Mouse (Mus musculus) left cerebral cortex, adult 11 months (tissue): ENCODE measurements around the gene Higd2a.

Experiments used
- DNase-seq: peaks from one replicate; pipeline ENCODE4 v3.0.0; 2022; ENCODE audit warnings: low spot score

The Higd2a gene

DNA sequence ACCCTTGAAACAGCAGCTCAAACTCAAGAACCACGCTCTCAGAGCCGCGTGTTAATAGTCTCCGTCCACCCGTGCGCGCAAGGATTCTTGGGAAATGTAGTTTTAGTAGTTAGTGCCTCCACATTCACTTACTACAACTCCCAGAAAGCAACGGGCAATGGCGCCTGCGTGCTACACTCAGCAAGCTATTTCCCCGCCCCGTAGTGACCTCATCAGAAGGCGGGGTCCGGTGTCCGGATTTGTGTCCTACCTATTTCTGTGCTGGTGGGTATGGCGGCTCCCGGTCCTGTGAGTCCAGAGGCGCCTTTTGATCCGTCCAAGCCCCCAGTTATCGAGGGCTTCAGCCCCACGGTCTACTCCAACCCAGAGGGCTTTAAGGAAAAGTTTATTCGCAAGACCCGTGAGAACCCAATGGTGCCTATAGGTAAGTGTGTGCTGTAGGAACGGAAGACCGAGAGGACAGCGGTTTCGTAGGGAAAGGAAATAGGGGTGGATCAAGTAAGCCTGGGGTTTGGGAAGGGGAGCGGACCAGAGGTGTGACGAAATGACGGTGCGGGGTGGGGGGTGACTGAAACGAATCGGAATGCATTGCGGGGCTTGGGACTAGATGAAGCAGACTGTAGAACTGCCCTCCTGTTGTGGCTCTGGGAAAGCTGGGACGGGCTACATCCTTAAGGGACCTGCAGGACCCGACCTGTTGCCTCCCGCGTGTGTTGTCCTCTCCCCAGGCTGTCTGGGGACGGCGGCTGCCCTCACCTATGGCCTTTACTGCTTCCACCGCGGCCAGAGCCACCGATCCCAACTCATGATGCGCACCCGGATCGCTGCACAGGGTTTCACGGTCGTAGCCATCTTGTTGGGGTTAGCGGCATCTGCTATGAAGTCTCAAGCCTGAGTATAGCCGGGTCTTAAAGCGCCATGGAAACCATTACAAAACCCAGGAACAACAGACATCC, at the start of gene Higd2a, which contains the start of gene Nop16:
Gene Higd2a, plus strand, starts transcription at position 212 of the 956 bp plus-strand sequence.
Gene Nop16, minus strand, starts transcription at position 95 of the 956 bp plus-strand sequence.
- peak; percentile 97 for DNase-seq

DNA sequence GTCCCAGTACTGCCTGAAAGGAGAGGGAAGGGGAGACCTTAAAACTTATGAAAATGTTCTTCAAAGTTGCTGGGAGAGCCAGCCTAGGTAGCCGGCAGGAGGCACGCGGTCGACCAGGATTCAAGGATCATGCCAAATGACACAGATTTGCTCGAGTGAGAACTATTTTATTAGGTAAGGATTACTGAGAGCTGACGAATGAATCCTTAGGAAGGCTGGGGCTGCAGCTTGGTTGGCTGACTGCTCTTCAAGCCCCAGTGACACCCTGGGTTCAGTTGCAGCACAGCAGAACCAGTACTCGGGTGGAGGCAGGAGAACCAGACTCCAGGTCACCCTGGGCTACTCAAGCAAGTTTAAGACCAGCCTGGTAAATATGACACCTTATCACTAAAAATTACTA, 42.0 kb upstream of the Higd2a start:
- no peak for DNase-seq

DNA sequence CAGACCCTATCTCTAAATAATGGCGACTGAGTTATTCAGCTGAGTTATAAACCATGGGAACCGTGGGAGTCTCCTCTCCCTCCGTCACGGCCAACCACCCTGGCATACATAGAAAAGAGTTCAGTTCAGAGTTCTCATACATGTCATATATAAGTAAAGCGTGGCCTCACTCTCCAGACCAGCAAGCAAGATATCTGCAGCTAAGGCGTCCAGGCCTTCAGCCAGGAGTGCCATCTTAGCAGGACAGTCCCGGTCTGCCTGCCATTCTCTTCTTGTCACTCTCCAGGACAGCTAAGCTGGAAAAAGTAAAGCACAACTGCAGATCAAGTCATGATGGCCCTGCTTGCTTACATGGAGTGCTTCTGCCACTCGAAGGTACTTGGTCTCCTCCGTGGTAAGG, 33.8 kb upstream of the Higd2a start:
- DNase-seq = no peak

DNA sequence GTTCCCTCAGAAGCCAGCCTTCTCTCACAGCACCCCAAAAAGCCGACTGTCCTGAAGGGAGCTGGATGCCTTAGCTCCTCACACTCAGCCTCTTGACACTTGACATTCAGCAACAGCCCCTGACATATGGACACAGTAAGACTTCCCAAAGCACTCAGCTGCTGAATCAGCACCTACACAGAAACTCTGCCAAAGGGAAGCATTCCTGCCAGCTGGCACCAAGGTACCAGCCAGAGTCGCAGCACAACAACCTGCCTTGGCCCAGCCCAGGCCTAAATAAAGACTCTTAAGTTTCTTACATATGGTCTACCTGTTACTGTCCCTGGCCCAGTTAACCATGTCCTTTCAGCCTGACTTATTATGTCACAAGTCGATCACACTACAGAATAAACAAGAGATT, 33.2 kb upstream of the Higd2a start:
- no peak for DNase-seq

DNA sequence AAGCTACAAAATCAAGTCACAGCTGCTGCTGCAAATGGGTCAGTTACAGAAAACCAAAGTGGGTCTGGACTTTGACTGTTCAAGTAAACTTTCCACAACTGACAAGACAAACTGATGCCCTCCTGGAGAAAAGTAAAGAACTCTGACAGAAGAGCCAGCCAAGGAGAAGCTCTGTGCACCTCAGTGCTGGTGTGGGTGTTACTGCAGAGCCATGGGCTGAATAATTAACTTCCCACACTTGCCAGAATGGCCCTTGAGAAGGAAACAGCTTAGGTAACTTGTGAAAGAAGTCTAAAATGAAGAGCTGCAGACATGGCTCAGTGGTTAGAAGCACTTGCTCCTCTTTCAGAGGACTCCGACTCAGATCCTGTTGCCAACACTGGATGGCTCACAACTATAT, 32.4 kb upstream of the Higd2a start:
- no peak for DNase-seq

DNA sequence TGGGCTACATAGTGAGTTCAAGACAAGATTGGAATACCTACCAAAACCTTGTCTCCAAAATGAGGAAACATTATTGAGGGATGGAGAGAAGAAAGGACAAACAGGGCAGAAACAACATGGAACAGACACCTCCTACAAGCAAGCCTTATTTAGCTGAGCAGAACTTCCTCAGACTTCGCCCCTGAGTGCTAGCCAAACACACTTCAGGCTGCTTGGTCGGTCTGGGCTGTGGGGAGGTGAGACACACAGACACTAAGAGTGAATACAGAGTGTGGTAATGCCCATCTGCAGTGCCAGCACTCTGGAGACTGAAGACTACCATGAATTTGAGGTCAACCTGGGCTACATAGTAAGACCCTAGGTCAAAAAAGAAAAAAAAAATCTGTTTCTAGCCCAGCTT, 30.4 kb upstream of the Higd2a start:
- no peak for DNase-seq

DNA sequence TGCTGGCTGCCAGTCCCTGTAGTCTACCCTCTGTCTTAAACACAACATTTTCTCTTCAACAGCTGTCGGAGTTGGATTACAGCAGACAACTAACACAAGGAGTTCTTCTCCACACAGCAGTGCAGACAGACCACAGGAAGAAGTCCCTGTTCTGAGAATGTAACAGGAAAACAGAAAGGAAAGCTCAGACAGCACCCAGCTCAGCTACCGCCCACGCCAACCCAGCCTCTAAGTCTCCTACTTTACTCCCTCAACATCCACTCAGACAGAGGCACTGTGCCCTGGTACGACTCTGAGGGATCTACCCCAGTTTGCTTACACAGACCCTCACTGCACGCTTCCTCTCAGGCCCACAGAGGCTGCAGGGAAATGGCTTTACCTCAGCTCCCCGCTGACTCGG, 29.4 kb upstream of the Higd2a start:
- no peak for DNase-seq

DNA sequence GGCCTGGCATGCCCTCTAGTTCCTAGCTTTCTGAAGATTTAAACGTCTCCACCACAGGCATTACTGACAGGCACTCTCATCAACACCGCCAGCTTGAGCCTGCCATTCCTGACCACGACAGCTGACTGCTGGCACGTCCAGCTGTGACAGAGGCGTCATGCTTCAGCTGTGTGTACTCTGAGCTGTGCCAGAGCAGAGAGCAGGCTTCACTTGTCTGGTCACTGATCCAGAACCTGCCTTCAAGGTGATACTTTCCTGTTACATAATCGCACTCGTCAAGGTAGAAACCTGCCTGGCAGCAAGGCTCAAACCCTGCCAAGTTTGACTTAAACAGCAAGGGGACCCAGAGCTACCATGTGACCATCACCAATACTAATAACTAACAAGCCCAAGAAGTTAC, 27.4 kb upstream of the Higd2a start:
- DNase-seq = no peak

DNA sequence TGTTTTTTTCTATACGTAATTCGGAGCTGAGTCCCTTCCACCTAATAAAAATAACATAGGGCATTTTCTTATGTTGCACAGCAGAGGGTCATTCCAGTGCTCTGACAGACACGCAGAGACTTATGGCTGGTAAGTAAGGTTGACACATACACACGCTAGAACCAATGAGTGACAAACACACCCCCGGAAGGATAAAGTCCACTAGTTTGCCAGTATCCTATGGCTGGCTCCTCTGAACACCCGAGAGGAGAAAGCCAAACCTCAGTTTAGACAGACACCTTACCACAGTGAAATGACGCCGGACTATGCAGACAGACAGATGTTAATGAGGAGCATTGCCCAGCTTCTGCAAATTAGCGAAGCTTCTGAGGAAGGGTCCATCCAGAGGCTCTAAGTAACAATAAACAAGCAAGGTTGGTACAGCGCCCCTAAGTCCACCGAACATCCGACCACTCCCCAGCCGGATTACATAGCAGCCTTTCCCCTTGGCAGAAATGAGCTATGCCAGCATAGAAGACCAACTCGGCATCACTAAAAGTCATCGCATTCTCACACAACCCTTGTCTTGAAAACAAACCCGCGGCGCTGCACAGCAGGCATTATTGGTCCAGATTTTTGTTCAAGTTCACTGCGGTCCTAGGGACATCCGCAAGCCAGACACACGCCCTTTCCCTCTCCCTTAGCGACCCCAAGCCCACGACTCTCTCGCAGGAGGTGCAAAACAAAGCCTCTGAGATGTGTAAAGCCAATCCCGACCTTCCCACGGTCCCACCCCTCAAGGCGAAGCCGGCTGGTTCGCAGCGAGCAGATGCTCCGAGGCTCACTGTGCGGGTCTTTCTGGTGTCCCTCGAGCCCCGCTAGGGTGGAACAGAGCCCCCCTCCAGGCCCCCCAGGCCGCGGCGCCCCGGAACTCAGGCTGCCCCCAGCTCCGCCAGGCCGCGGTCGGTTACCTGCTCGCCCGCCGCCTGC, 25.5 kb upstream of the Higd2a start:
- no peak for DNase-seq

DNA sequence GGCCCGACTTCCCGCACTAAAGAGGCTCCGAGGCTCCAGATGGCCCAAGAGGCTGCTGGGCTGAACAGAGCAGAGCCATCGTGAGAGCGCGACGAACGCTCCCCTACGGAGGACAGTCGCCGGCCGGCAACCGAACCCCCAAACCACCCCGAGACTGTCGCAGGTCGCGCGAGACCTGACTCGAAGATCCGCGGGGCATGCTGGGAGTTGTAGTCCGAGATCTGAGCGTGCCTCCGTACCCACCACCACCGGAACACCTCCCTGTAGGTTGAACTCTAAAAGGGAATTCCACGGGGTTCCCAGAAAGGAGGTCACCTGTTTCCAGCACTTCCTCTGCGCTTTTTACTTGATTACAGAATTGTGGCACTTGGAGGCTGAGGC, 24.8 kb upstream of the Higd2a start, which contains the start of gene 4833439L19Rik:
Gene 4833439L19Rik, minus strand, starts transcription at position 235 of the 381 bp plus-strand sequence.
- peak; percentile 90 for DNase-seq

DNA sequence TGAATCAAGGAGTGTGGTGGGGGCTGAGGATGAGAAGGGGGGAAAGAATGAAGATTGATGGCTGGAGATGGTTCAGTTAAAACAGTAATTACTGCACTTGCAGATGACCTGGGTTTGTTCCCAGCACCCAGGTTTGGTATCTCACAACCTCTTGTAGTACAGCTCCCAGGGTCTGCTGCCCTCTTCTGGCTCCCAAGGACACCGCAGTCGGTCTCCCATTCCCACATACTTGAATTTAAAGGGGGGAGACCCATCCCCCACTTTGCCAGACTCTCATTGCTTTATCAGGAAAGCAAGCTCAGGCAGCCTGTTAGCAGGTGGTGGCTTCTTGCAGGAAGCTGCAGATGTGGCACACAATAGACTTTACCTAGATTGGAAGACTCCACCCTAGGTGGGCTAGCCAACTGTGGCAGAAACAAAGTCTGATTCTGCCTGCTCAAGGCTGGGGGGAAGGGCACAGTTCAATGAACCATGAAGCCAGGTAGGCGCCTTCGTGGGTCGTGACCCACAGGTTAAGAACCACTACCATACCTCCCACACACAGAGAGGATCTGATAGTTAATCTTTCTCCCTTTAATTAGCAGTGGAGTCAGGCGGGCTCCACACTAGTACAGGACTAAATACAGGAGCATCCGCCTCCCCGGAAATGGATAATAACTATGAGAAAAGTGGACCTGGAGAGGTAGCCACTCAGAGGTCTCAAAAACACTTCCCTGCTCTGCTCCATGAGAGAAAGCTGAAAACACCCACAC, 24.2 kb upstream of the Higd2a start:
- peak; percentile 44 for DNase-seq

DNA sequence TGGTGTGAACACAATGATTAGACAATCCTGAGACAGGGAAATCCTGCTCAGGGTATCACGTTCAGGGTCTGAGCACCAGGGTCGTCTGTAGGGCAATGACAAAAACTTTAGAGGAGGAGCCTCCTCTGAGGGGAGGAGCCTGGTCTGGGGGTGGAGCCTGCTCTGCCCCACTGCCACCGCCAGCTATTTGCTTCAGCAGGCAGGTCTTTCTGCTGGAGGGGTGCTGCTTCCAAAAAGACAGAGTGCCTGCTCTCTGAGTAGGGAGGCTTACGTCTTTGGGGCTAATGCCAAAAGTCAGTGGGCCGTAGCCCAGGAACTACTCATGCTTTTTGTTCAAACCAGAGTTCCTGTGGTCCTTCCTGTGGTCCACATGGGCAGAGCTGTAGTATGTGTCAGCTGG, 21.6 kb upstream of the Higd2a start:
- DNase-seq = no peak

DNA sequence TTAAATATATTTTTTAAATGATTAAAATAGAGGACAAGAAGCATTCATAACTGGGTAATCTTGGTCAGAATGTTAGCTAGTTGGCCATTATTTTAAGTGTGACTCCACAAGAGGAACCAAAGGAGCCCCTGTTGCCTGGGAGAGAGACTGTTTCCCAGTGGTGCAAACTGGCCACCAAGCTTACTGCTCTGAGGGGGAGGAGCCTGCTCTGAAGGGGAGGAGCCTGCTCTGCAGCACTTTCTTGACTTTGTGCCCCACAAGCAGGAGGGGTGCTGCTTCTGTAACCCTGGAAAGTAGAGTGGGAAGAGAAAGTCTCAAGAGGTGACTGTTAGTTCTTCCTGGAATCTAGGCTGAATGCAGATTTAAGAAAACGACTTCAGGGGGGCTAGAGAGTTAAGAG, 20.7 kb upstream of the Higd2a start:
- DNase-seq = no peak

DNA sequence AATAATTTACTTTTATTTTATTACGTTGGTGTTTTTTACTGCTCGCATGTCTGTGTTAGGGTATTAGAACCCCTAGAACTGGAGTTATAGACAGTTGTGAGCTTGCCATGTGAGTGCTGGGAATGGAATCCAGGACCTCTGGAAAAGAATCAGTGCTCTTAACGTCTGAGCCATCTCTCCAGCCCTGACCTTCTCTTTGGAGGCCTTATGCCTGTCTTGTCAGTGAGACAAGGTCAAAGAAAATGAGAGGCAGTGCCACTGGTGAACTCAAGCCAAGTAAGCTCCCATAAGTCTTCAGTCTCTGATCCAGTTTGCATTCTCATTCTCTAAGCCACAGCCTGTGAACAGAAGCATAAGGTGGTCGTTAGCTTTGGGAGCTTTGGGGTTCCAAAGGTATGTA, 19.3 kb upstream of the Higd2a start:
- no peak for DNase-seq

DNA sequence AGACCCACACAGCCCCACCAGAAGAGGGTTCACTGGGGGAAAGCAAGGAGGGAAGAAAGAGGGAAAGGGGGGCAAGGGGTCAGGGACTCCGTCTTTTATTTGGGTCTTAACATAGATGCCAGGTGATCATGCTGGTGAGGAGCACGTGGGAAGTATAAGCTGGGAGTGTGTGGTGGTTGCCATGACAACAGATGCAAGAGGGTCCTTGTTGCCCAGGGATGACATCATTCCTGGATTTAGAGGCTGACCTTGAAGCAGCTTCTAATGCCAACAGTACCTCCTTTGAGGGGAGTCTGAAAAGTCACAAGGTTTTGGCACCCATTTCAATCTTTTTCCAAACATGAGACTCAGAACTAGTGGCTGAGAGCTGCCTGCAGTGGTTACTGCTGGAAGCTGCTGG, 18.4 kb upstream of the Higd2a start:
- DNase-seq = no peak

DNA sequence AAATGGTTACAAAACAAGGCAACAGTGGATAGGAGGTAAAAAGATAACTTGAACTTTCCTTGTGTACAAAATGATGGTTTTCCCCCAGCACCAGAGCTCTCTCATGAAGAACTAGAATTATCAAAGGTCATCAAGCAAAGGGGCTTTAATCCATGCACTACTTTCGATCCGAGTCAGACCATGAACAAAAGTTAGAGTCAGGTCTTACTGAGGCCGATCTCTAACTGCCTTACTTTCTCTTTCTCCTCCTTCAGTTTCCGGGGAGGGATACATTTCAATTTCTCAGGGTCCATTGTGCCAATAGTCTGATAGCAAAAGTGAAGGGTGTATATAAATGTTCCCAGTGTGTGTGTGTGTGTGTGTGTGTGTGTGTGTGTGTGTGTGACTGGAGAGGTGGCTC, 17.4 kb upstream of the Higd2a start:
- DNase-seq = no peak

DNA sequence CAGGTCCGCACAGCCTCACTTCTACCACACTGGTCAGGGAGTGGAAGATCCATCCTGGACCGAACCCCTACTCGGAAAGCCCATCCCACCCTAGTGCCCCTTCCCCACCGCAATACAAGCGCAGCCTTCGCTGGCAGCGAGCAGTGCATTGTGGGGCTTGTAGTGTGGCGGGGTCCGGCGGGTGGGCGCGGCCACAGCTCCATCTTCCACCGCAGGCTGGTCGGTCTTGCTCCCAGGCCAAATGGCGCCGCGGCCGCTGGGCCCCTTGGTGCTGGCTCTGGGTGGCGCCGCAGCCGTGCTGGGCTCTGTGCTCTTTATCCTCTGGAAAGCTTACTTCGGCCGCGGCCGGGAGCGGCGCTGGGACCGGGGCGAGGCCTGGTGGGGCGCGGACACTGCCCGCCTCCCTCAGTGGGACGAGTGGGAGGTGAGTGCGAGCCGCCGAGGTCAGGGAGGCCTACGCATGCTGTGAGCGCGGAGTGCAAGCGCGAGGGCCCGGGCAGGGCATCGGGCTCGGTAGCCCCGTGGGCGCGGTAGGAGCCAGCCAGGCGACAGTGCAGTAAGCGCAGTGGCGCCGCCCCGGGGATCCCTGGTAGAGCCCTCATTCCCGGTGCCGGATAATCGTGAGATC, 15.0 kb upstream of the Higd2a start, which contains the start of gene Arl10:
Gene Arl10, plus strand, starts transcription at position 162 of the 628 bp plus-strand sequence.
- DNase-seq = no peak

DNA sequence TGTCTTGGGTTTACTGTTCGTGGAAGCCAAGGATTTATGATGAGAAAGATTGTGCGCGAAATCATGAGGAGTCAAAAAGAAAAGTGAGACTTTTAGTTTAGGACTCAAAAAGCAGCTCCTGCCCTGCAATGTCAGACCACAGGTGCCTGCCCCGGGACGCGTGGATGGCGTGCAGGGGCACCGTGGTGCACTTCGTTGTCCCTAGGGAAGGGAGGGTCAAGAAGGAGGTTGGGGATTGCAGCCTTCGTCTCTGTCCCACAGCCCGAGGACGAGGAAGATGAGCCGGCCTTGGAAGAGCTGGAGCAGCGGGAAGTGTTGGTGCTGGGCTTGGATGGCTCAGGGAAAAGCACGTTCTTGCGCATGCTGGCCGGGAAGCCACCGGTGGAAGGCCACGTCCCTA, 14.5 kb upstream of the Higd2a start:
- no peak for DNase-seq

DNA sequence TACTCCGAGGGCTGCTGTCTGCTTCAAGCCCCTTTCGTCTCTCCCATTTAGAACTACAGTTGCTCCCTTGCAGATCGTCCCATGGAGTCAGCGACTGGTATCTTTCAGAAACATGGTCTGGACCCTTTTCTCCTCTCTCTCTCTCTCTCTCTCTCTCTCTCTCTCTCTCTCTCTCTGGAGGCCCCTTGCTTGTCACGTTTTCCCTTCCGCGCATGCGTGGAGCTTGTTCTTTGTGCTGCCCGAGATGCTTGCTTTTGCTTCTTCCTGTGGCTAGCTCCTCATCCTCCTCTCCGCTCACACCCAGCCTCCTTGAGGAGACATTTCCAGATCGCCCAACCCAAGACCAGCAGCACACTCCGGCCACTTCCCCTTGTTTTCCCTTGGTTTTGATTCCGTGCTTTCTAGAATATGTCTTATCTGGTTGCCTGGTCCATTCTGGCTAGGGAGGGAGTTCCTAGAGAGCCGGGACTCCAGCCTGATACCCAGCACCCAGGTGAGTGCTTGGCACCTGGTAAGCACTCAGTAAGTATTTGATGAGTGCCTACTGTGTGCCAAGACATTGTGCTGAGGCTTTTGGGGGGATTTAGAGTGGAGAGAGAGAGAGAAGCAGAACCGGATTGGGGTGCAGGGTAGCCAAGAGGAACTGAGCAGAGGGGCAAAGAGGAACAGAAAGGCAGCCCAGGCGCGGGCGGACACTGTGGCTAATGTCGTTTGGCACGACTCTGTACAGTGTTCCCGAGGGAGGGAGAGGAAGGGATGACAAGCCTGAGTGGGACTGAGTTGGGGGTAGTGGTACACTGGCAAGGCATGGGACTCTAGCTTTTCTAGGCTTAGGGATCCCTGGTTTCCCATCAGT, 12.1 kb upstream of the Higd2a start:
- DNase-seq = no peak

DNA sequence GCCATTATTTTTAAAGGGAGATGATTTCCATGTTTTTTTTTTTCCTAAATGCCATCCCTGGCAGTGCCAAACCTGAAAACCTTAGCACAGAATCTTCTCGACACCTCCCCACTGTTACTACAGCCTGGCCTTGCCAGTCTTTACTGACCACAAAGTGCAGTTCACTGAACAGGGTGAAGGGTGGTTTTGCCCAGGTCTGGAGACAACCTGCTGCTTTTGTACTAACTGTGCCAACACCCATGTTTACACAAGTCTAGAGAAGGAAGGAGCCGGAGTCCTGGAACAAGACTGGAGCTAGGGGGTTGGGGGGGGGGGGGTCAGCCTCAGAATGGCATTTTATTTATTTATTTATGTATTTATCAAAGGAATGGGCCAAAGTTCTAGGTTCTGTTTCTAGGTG, 8.6 kb upstream of the Higd2a start:
- DNase-seq = no peak
